Mouse (Mus musculus) MEL (cell line): ENCODE data around the gene Rnf10.

Experiments
- CTCF ChIP-seq, 3 experiments: IDR thresholded peaks in 2 of 3; conservative IDR thresholded peaks in 1 of 3; 2 replicates each; pipeline ENCODE4 v1.5.1; 2011 to 2012; ENCODE audit warnings: low read length in 3 of 3, low read depth in 2 of 3, mild to moderate bottlenecking in 2 of 3, improper control_type of control experiment in 1 of 3, inconsistent platforms in 1 of 3, mixed read lengths in 1 of 3, moderate library complexity in 1 of 3; ENCODE audit not compliant: control insufficient read depth in 1 of 3, insufficient read depth in 1 of 3, poor library complexity in 1 of 3, severe bottlenecking in 1 of 3
- GATA1 ChIP-seq: IDR thresholded peaks from 2 replicates; pipeline ENCODE4 v1.6.1; 2011; ENCODE audit warnings: low read depth, low read length, improper control_type of control experiment
- POLR2A ChIP-seq, 2 experiments: IDR thresholded peaks; 2 replicates each; pipeline ENCODE4 v1.6.1; 2011 to 2012; ENCODE audit warnings: low read length in 2 of 2, mild to moderate bottlenecking in 2 of 2, control low read depth in 1 of 2, improper control_type of control experiment in 1 of 2, low read depth in 1 of 2, moderate library complexity in 1 of 2; ENCODE audit not compliant: control insufficient read depth in 1 of 2, insufficient read depth in 1 of 2, poor library complexity in 1 of 2
- POLR2AphosphoS5 ChIP-seq: IDR thresholded peaks from 2 replicates; pipeline ENCODE4 v1.6.1; 2012; ENCODE audit warnings: low read depth, borderline replicate concordance, mild to moderate bottlenecking, inconsistent platforms, low read length, moderate library complexity, mixed read lengths
- SMC3 ChIP-seq: IDR thresholded peaks from 2 replicates; pipeline ENCODE4 v1.6.1; 2011; ENCODE audit warnings: low read depth, low read length, improper control_type of control experiment

DNA sequence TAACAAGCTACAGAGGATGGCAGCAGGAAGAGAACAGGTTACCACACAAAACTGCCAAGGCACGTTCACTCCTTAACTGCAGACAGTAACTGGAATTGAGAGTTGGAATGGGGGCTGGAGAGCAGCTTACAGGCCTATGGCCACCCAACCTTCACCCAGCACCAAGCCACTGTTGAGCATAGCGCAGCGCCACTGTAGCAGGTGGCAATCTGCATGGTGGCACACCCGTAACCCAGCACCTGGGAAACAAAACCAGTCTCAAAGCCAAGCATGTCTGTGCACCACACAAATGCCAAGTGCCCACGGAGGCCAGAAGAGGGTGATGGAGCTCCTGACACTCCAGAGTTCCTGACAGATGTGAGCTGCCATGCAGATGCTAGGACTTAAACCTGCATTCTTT is 6.4 kb downstream of the Rnf10 start:
- TF ChIP-seq GATA1, result no peak
- no peak for TF ChIP-seq SMC3
- no peak for TF ChIP-seq CTCF (IDR thresholded peaks at IDR 0.05 in 2 of 3, conservative IDR thresholded peaks at IDR 0.05 in 1 of 3; ENCODE audit: control insufficient read depth in 1 of 3, insufficient read depth in 1 of 3, low read depth in 2 of 3, low read length in 3 of 3, poor library complexity in 1 of 3, severe bottlenecking in 1 of 3)
- no peak for TF ChIP-seq POLR2A (IDR thresholded peaks at IDR 0.05; ENCODE audit: control insufficient read depth in 1 of 2, insufficient read depth in 1 of 2, low read depth in 1 of 2, low read length in 2 of 2, poor library complexity in 1 of 2)
- TF ChIP-seq POLR2AphosphoS5, result no peak
